Mouse (Mus musculus) neural tube, embryonic 11.5 days (tissue): Measurements from ENCODE around the gene Nipsnap2. TPM values are rescaled to one million over a fixed set of nuclear protein-coding genes. Genes with fewer than 3 reads are reported as not detected.

ENCODE experiments used
- ATAC-seq: fragments of 200-750 bp; cut with Nextera tagmentation; 2 replicates; pipeline ENCODE4 v1.8.0; 2017; ENCODE audit warnings: moderate number of reproducible peaks, mild to moderate bottlenecking, moderate TSS enrichment, moderate library complexity; ENCODE audit not compliant: insufficient read depth, low FRiP score, low TSS enrichment
- DNase-seq: peaks from one replicate; pipeline ENCODE4 v3.0.0-alpha.2; 2015; ENCODE audit warnings: low spot score
- H3K27ac ChIP-seq: fragments of 300-500 bp; sonication (generic); 2 replicates; pipeline ENCODE4 v1.5.1; 2014; ENCODE audit warnings: low read depth, mild to moderate bottlenecking, low read length
- H3K27me3 ChIP-seq: fragments of 300-500 bp; sonication (generic); 2 replicates; pipeline ENCODE4 v1.6.1; 2014; ENCODE audit warnings: mild to moderate bottlenecking, low read length, mixed read lengths; ENCODE audit not compliant: control insufficient read depth, insufficient read depth
- H3K36me3 ChIP-seq: fragments of 300-500 bp; sonication (generic); 2 replicates; pipeline ENCODE4 v1.6.1; 2014; ENCODE audit warnings: mild to moderate bottlenecking, low read length, moderate library complexity, mixed read lengths; ENCODE audit not compliant: control insufficient read depth, insufficient read depth
- H3K4me1 ChIP-seq: fragments of 300-500 bp; sonication (generic); 2 replicates; pipeline ENCODE4 v1.6.1; 2014; ENCODE audit warnings: low read length, mixed read lengths; ENCODE audit not compliant: control insufficient read depth, insufficient read depth
- H3K4me2 ChIP-seq: fragments of 300-500 bp; sonication (generic); 2 replicates; pipeline ENCODE4 v1.6.1; 2014; ENCODE audit warnings: low read depth, mild to moderate bottlenecking, moderate library complexity
- H3K4me3 ChIP-seq: fragments of 300-500 bp; sonication (generic); 2 replicates; pipeline ENCODE4 v1.5.1; 2014; ENCODE audit warnings: low read depth, low read length
- H3K9ac ChIP-seq: fragments of 300-500 bp; sonication (generic); 2 replicates; pipeline ENCODE4 v1.6.1; 2014; ENCODE audit warnings: mild to moderate bottlenecking, low read length
- H3K9me3 ChIP-seq: fragments of 300-500 bp; sonication (generic); 2 replicates; pipeline ENCODE4 v1.6.1; 2016; ENCODE audit warnings: low read length; ENCODE audit not compliant: control insufficient read depth
- WGBS: fragments of 180-500 bp; shearing (Covaris S2); extraction: QIAGEN DNeasy Blood & Tissue Kit; methylation state at CpG from one replicate; pipeline ENCODE4 v1.1.7; 2014; 5-methylcytosine and 5-hydroxymethylcytosine counted together
- polyA plus RNA-seq: library from polyadenylated mRNA; unstranded; fragments of >200 nt; fragmentation: Nextera tagmentation; extraction: Ambion mirVana; gene quantifications from 2 replicates; pipeline ENCODE4 v1.2.1, GENCODE M21; 2014

Gene Nipsnap2
- polyA plus RNA-seq, 1 experiment from 2014 or later, result 73.7 TPM

DNA sequence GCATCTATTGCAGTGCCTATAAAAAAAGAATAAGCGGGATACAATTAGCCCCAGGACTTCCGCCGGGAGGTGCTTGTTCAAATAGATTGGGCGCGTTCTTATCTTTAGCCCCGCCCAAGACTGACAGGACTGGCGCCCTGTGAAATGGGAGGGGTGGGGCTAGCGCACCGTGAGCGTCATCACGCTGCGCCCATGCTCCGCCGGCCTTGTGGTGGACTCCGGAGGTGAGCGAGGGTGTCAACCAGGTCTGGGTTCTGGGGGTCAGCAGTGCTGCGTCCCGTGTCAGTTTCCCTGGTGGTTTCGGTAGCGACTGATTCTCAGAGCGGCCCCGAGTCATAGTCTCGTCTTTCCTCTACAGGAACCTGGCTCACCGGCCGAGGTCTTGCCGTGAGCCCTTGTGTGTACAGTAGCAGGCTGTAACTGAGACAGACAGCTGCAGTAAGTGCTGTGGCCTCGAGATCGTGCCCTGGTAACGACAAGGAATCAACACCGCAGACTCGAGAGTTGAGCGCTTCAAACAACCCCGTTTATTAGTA lies 9.5 kb upstream of the Nipsnap2 start, which contains the start of gene Mrps17:
Mrps17 (plus strand) TSS at position 172 of the 536 bp plus-strand sequence.
- ATAC-seq (peak; percentile 94), DNase-seq (peak; percentile 95)
- Histone ChIP-seq H3K9me3 (no peaks in the 10 kb centered on the region), H3K4me1 (0 out of 2 replicates have a peak, but pooled peaks cover 6% of the 10 kb centered on the region), H3K9ac (peak within 1 kb of the TSS; percentile 82), H3K4me2 (peak within 1 kb of the TSS; percentile 59), H3K27ac (no peak within 1 kb of the TSS), H3K4me3 (peak within 1 kb of the TSS; percentile 63), H3K36me3 (peaks cover 5% of the 10 kb centered on the region), H3K27me3 (no peaks in the 10 kb centered on the region)
- under 1% methylated on average over 33 of the region's 33 CpGs for WGBS

DNA sequence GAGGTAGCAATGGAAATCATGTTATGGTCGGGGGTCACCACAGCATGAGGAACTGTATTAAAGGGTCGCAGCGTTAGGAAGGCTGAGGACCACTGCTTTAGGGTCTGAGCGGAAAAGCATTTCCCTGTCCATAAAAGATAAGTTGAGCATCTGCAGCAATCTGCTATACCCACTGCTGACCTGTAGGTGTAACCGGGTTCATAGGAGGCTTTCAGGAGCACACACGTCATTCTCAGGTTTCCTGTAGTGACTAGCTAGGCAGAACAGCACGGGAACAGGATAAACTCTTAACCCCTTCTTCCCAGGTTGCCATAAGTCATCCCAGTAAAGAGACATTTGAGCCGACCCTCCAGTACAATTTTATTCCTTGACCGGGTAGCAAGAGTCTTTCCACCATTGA lies 7.8 kb upstream of the Nipsnap2 start:
- no peak for ATAC-seq
- no peaks in the 10 kb centered on the region for H3K9me3 ChIP-seq
- H3K27me3 ChIP-seq, result no peaks in the 10 kb centered on the region
- DNase-seq, result no peak
- H3K4me2 ChIP-seq, result no peak overlapping the region
- H3K4me3 ChIP-seq, result no peak overlapping the region
- H3K9ac ChIP-seq, result no peak overlapping the region
- no peak overlapping the region for H3K27ac ChIP-seq
- H3K36me3 ChIP-seq, result peaks cover 5% of the 10 kb centered on the region
- 0 out of 2 replicates have a peak, but pooled peaks cover 6% of the 10 kb centered on the region for H3K4me1 ChIP-seq
- 90% methylated on average over 9 of the region's 9 CpGs for WGBS

DNA sequence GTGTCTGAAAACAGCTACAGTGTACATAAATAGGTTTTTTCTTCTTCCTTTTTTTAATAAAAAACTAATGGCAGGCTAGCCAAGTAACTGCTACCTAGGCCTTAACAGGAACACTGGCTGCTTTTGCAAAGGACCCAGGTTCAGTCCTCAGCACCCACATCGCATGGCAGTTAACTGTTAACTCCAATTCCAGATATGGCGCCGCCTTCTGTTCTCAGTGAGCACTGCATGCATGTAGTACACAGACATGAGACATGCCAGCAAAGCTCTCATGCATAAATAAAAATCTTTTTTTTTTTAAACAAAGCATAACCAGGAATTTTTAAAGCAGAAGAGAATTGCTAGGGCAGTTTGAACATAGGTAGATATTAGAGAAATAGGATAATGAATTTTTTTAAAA lies 4.7 kb upstream of the Nipsnap2 start:
- Histone ChIP-seq H3K27me3 (no peaks in the 10 kb centered on the region), H3K9me3 (no peaks in the 10 kb centered on the region), H3K9ac (no peak overlapping the region), H3K4me3 (no peak overlapping the region), H3K36me3 (peaks cover 5% of the 10 kb centered on the region), H3K27ac (no peak overlapping the region), H3K4me2 (no peak overlapping the region), H3K4me1 (0 out of 2 replicates have a peak, but pooled peaks cover 6% of the 10 kb centered on the region)
- 87% methylated on average over 3 of the region's 3 CpGs for WGBS
- ATAC-seq (no peak), DNase-seq (no peak)

DNA sequence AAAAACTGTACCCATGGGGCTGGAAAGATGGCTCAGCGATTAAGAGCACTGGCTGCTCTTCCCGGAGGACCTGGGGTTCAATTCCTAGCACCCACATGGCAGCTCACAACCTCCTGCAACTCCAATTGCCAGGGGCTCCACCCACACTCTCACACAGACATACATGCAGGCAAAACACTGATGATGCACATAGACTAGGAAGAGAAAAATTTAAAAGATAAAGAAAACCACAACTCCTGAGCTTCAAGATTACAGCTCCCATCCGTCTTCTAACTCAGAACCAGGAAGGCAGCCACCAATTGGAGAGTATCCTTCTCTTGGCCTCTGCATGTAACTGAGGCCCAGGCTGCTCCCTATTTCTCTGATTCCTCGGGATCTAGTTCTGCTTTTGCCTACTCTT lies 595 bp upstream of the Nipsnap2 start:
- H3K9me3 ChIP-seq, result no peaks in the 10 kb centered on the region
- peak overlapping the region; percentile 89; the same call in 1 of the 2 replicates for H3K4me3 ChIP-seq
- no peaks in the 10 kb centered on the region for H3K27me3 ChIP-seq
- WGBS, result 52% methylated on average over 4 of the region's 4 CpGs
- DNase-seq (no peak), ATAC-seq (no peak)
- peak overlapping the region; percentile 38; the same call in 1 of the 2 replicates for H3K4me2 ChIP-seq
- no peaks in the 10 kb centered on the region for H3K4me1 ChIP-seq
- H3K27ac ChIP-seq, result no peak overlapping the region
- peak overlapping the region; percentile 96 for H3K9ac ChIP-seq
- H3K36me3 ChIP-seq, result no peaks in the 10 kb centered on the region

DNA sequence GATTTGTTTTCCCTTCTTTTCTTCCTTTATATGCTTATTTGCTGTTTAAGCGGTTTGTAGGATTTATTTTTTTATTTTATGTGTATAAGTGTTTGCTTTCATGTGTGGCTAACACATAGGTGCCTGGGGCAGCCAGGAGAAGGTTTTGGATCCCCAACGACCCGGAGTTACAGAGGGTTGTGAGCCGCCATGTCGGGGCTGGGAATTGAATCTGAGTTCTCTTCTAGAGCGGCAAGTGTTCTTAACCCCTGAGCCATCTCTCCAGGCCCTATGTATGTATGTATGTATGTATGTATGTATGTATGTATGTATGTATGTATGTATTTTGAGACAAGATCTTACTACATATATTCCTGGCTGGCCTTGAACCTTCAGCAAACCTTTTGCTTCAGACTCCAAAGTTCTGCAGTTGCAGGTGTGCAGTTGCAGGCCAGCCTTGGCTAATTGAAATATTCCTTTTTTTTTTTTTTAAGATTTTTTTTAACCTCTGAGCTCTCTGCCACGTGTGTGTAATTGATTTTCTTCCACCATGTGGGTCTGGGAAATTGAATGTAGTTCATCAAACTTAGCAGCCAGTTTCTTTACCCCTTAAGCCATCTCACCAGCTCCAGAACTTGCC lies 1.0 kb downstream of the Nipsnap2 start:
- WGBS, result 20% methylated on average over 7 of the region's 7 CpGs

DNA sequence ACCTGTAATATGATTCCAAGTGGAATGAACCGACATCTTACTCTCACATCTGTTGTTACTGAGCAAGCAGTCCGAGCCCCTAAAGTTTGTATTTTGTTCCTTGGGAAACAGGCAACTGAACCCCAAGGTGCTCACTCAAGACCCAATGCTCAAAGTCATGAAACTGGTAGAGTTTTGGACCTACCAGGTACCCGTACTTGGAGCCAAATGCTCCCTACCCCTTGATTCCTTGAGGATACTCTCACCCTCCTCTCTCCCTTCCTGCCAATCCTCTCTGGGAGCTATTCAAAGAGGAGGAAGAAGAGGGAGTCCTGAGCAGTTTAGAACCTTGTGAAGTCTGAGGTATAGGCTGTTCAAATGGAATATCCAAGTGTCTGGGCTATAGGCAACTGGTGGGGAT lies 1.9 kb downstream of the Nipsnap2 start:
- no peak overlapping the region for H3K4me2 ChIP-seq
- WGBS, result 84% methylated on average over 3 of the region's 3 CpGs

More for the DNA sequence above, 1.0 kb downstream of the Nipsnap2 start:
- peak overlapping the region; percentile 89 for H3K4me3 ChIP-seq
- H3K27me3 ChIP-seq, result no peaks in the 10 kb centered on the region
- H3K9ac ChIP-seq, result peak overlapping the region; percentile 96; the same call in 1 of the 2 replicates
- ATAC-seq (no peak), DNase-seq (no peak)
- no peak overlapping the region for H3K27ac ChIP-seq
- no peaks in the 10 kb centered on the region for H3K36me3 ChIP-seq
- peak overlapping the region; percentile 38 for H3K4me2 ChIP-seq
- H3K9me3 ChIP-seq, result no peaks in the 10 kb centered on the region
- no peaks in the 10 kb centered on the region for H3K4me1 ChIP-seq

DNA sequence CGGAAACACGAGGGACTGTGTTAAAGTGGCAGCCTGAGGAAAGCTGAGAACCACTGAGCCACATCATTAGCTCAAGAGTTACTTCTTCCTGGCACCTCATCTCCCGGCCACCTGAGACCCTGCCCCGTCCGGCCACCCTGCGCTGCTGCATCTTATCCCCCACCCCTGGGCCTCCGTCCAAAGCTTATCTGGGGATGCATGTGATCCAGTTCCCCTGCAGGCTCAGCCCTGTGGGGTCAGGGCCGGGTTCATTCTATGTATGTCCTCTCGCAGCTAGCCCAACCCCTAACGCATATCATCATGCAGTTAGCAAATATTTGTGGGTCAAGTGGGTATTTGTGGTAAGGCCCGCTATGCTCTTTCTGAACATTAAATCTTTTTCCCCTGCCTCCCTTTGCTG lies 4.4 kb downstream of the Nipsnap2 start:
- H3K4me3 ChIP-seq, result no peak overlapping the region
- no peak overlapping the region for H3K4me2 ChIP-seq
- H3K27me3 ChIP-seq, result no peaks in the 10 kb centered on the region
- no peak for DNase-seq
- H3K9me3 ChIP-seq, result no peaks in the 10 kb centered on the region
- H3K4me1 ChIP-seq, result no peaks in the 10 kb centered on the region
- no peak overlapping the region for H3K27ac ChIP-seq
- H3K9ac ChIP-seq, result 0 out of 2 replicates have a peak overlapping the region, but pooled peaks have one; percentile 3
- ATAC-seq, result no peak
- WGBS, result 71% methylated on average over 11 of the region's 11 CpGs
- H3K36me3 ChIP-seq, result no peaks in the 10 kb centered on the region

More for the DNA sequence above, 1.9 kb downstream of the Nipsnap2 start:
- no peak overlapping the region for H3K27ac ChIP-seq
- no peaks in the 10 kb centered on the region for H3K27me3 ChIP-seq
- H3K4me1 ChIP-seq, result no peaks in the 10 kb centered on the region
- H3K4me3 ChIP-seq, result no peak overlapping the region
- ATAC-seq (no peak), DNase-seq (no peak)
- H3K9me3 ChIP-seq, result no peaks in the 10 kb centered on the region
- H3K36me3 ChIP-seq, result no peaks in the 10 kb centered on the region
- H3K9ac ChIP-seq, result no peak overlapping the region

DNA sequence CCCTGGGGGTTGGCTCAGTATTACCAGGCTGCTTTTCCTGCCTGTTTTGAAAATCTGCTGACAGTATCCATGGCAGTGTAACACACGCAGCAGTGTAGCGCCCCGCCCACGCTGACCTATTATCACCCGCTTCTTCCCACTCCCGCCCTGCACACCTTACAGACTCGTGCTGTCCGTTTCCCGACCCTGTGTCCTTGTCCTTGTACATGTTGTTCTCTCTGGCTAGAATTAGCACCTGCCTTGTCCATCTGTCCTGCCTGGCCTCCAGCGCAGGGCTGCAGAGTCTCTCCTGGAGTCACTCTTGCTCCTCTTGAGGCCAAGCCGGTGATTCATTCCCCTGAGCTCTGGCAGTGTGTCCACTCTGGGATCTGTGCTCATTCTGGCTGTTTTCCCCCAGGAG lies 5.5 kb downstream of the Nipsnap2 start:
- ATAC-seq (no peak), DNase-seq (no peak)
- H3K9me3 ChIP-seq, result no peaks in the 10 kb centered on the region
- no peak overlapping the region for H3K27ac ChIP-seq
- no peak overlapping the region for H3K4me2 ChIP-seq
- H3K36me3 ChIP-seq, result no peaks in the 10 kb centered on the region
- no peaks in the 10 kb centered on the region for H3K4me1 ChIP-seq
- H3K27me3 ChIP-seq, result no peaks in the 10 kb centered on the region
- no peak overlapping the region for H3K4me3 ChIP-seq
- H3K9ac ChIP-seq, result no peak overlapping the region
- 84% methylated on average over 11 of the region's 11 CpGs for WGBS

DNA sequence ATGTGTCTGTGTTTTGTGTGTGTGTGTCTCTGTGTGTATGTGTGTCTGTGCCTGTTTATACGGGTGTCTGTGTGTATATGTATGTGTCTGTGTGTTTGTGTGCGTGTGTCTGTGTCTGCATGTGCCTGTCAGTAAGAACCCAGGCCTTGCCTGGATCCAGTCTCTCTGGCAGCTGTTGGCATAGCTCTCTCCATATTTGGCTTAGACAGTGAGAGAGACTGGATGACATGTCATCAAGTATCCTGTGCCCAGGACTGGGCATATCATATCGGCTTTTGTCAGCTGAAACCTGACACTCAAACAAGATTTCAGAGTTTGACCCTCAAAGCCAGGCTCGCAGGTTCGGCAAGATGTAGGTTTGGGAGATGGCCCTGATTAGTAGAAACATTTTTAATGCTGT lies 6.2 kb downstream of the Nipsnap2 start:
- no peak overlapping the region for H3K9ac ChIP-seq
- ATAC-seq, result no peak
- H3K4me2 ChIP-seq, result no peak overlapping the region

More for the DNA sequence above, 6.2 kb downstream of the Nipsnap2 start:
- Histone ChIP-seq H3K27me3 (no peaks in the 10 kb centered on the region), H3K9me3 (no peaks in the 10 kb centered on the region), H3K4me1 (no peaks in the 10 kb centered on the region), H3K36me3 (no peaks in the 10 kb centered on the region), H3K27ac (no peak overlapping the region), H3K4me3 (no peak overlapping the region)
- whole genome bisulfite sequencing, result 91% methylated on average over 5 of the region's 5 CpGs
- DNase-seq, result no peak
